Mouse (Mus musculus) inflammation-experienced regulatory T-cells, adult 16 weeks (primary cell): Measurements from ENCODE around the gene Mrpl51. TPM values are rescaled to one million over a fixed set of nuclear protein-coding genes. Genes with fewer than 3 reads are reported as not detected.

Experiments used
- polyA plus RNA-seq: library from polyadenylated mRNA; unstranded; fragments of 100-300 nt; shearing (Covaris generic); gene quantifications from one replicate; pipeline ENCODE4 v1.2.1, GENCODE M21; 2017

Gene Mrpl51
- 110 TPM for polyA plus RNA-seq

DNA sequence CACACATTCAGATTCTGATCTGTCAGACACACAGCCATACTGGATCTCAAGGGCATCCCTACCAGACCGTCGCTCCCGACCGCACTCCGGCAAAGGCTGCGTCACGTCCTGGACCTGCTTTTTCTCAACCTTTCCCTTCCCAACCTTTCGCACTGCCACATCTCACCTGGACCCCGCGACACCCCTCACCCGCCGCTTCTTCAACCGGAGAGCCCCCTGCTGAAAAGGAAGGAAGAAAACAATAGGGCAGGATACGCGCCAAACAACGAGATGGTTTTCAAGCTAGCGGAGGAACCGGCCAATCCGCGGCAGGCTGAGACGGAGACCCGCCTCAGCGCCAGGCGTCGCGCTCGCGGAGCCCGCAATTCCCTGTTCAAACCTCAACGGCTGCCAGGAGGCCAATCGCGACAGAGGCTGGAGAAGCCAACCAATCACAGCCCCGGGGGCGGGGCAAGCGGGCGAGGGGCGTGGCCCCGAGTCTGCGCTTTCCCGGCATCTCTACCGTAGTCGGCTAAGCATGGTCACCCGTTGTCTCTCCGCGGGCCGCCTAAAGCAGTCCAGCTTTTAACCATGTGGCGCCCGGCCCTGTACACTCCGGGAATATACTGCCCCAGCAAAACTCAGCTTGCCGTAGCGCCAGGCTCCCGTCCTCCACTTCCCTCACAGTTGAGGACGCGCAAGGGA lies at the start of gene Mrpl51, which contains the start of gene Ncapd2:
Gene Mrpl51 (plus strand): TSS at position 470 of the 684 bp plus-strand sequence.
Gene Ncapd2 (minus strand): TSS at position 370 of the 684 bp plus-strand sequence.

DNA sequence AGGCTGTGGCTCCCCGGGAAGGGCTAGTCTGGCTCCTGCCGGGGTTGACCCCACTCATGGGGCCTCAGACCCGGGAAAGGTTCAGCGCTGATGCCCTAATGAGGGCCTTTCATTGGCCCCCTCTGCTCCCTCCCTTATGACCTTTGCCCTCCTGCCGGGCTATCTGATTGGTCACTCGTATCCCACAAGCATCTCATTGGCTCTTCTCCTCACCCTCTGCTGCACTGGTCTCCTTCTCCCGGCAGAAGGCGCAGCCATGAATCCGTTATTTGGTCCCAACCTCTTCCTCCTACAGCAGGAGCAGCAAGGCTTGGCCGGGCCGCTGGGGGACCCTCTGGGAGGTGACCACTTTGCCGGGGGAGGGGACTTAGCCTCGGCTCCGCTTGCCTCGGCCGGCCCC lies 46.6 kb upstream of the Mrpl51 start, which contains the start of gene Iffo1:
Gene Iffo1 (plus strand): TSS at position 241 of the 400 bp plus-strand sequence.

DNA sequence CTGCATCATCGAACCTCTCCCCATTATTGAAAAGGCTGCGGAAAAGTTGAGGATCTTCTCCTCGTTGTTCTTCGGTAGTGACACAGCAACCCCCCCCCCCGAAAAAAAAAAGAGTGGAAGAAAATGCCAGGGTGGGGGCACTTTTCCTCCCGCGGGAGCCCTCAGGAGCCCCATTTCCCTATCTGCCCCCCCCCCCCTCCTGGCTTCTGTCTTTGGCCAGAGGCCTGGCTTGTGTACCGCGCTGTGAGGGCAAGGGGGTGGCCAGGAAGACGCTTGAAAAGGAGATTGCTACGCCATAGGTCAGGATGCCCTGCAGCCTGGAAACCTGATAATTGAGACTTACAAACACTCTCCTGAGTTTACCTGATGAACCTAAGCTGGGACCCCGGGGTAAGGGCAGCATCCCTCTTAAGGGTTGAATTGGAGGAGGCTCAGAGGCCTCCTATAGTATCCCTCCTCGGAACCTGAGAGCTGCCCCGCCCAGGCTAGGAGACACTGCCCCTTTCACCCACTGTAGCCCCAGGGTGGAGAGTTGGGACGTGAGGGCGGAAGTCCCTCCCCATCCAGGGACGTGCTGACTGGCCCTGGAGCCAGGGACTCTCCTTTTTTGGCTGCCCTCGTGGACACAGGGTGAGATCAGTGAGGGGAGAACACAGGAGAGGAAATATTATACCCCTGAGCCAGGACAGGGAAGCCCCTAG lies 25.4 kb upstream of the Mrpl51 start, which contains the start of gene Gapdh:
Gene Gapdh (minus strand): TSS at position 417 of the 701 bp plus-strand sequence.

DNA sequence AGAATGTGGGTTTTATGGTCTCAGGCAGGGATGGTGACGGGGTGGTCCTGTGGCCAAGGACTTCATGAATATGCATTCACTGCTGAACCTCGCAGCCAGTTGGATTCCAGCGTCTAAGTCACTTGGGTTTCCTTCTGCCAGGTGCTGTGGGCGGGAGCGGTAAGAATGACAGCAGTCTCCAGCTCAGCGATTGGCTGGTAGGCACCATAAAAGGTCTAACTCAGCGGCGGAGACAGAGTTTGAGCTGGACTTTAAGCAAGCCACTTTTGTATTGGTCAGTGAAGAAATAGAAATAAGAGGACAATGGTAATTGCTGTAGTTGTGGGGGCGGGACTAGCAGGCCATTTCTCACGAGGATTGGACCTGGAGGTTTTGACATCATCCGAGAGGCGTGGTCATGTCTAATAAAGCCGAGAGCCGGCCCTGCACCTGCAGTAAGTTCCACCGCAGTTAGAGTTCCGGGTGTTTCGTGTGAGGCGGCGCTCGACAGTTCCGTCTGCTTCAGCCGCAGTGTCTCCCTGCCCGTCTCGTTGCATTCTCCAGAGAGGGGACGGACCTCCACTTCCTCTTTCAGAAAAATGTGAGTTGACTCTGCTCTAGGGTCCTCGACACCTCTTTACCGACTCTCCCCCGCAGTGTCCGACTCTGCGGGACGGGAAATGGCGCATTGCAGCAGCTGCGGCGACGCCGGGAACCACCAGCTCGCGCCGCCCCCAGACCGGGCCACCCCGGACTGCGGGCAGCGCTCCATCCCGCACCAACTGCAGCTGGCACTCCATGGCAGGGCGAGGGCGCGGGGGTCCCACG lies 23.8 kb downstream of the Mrpl51 start, which contains the start of gene Vamp1:
Gene Vamp1 (plus strand): TSS at position 404 of the 807 bp plus-strand sequence.

DNA sequence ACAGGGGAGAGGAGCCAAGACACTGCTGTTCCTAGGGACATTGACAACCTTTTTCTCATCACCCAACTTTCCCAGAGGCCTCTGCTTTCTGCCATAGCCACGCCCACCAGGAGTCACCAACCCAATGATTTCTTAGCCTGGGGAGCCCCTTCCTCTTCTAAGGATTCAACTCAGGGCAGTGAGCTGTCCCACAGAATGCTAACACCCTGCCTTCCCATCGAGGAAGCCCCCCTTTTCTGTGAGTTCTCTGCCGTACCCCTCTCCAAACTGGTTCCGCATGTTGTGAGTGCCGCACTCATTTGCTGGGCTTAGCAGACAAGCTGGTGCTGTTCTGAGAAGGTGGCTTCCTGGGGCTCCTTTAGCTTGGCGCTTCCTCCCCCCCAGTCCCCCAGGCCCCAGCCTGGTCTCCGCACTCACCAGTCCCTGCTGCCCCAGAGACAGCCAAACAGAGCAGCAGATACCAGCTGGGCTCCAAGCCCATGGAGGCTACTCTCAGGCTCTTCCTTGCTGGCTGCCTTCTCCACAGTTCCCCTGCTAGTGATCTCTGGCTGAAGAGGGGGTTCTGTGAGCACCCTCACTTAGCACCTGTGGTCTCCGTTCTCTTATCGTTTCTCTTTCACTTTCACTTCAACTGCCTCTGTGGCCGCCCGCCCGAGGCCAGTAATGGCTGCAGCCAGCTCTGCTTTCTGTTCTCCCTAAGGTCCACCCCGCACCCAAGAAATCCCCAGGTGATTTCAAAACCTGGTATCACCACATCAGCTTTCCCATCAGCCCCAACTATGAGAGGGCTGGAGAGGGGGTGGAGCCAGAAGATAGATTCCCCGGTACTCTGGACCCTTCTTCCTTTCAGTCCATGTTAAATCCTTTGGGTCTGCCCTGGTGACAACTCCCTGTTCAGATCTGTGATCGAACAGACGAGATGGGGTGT lies 39.8 kb downstream of the Mrpl51 start, which contains the start of gene Tapbpl:
Gene Tapbpl (minus strand): TSS at position 744 of the 928 bp plus-strand sequence.

DNA sequence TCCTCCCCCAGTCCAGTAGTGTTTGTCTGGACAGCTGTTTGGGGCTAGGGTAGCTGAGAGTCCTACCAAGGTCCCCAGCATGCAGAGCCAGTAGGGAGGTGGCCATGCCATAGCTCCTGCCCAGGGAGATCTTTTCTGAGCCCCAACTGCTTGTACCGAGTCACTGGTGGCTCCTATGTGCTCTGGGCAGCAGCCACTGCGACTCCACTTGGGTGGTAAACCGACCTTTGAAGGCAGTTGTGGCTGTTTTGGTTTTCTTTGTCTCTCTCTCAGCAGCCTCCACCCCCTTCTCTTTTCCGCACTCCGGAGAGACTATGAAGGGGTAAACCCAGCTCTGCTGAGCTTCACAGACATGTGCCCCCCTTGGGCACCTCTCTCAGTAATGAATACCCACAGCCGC lies 45.2 kb downstream of the Mrpl51 start, which contains the start of gene Cd27:
Gene Cd27 (minus strand): TSS at position 229 of the 400 bp plus-strand sequence.

Other genes starting within 250 kb of the Mrpl51 start
- gene Cops7a, start 226.3 kb upstream of the Mrpl51 start, polyA plus RNA-seq = 105 TPM
- not detected for gene Pianp, start 195.1 kb upstream of the Mrpl51 start, polyA plus RNA-seq
- gene Zfp384, start 182.7 kb upstream of the Mrpl51 start, polyA plus RNA-seq = 25.6 TPM
- gene Ing4, start 152.0 kb upstream of the Mrpl51 start, polyA plus RNA-seq = 85.5 TPM
- gene Acrbp, start 142.1 kb upstream of the Mrpl51 start, polyA plus RNA-seq = 26.6 TPM
- gene Lpar5, start 123.9 kb upstream of the Mrpl51 start, polyA plus RNA-seq = 22.2 TPM
- 73.6 TPM for gene Chd4, start 95.8 kb upstream of the Mrpl51 start, polyA plus RNA-seq
- gene Nop2, start 59.9 kb upstream of the Mrpl51 start, polyA plus RNA-seq = 72.9 TPM
- gene Iffo1, start 46.6 kb upstream of the Mrpl51 start, polyA plus RNA-seq = 16.7 TPM
- 293 TPM for gene Gapdh, start 25.3 kb upstream of the Mrpl51 start, polyA plus RNA-seq
- 34.1 TPM for gene Ncapd2, start 100 bp upstream of the Mrpl51 start, polyA plus RNA-seq
- gene Vamp1, start 23.8 kb downstream of the Mrpl51 start, polyA plus RNA-seq = 71.4 TPM
- 157 TPM for gene Tapbpl, start 40.1 kb downstream of the Mrpl51 start, polyA plus RNA-seq
- gene Cd27, start 45.2 kb downstream of the Mrpl51 start, polyA plus RNA-seq = 712 TPM
- gene Tuba3a, start 94.2 kb downstream of the Mrpl51 start, polyA plus RNA-seq = 1.6 TPM
- gene Ltbr, start 122.1 kb downstream of the Mrpl51 start, polyA plus RNA-seq = 0.63 TPM
- gene Scnn1a, start 128.9 kb downstream of the Mrpl51 start, polyA plus RNA-seq = not detected
- 51.4 TPM for gene Tnfrsf1a, start 157.6 kb downstream of the Mrpl51 start, polyA plus RNA-seq
- gene Plekhg6, start 189.0 kb downstream of the Mrpl51 start, polyA plus RNA-seq = 0.09 TPM